Mouse (Mus musculus) embryonic fibroblast, embryonic 13.5 days (primary cell): Measurements from ENCODE around the gene Cabp4. TPM values are rescaled to one million over a fixed set of nuclear protein-coding genes. Genes with fewer than 3 reads are reported as not detected.

Experiments
- H3K27ac ChIP-seq: 2 replicates; pipeline ENCODE4 v1.5.1; 2012; ENCODE audit warnings: low read length, control low read depth, inconsistent platforms; ENCODE audit not compliant: insufficient read depth
- H3K4me1 ChIP-seq: 2 replicates; pipeline ENCODE4 v1.6.1; 2011; ENCODE audit warnings: low read length; ENCODE audit not compliant: control insufficient read depth, insufficient read depth
- H3K4me3 ChIP-seq: 2 replicates; pipeline ENCODE4 v1.5.1; 2011; ENCODE audit warnings: mild to moderate bottlenecking, control low read depth, low read length; ENCODE audit not compliant: insufficient read depth
- CTCF ChIP-seq: IDR thresholded peaks from 2 replicates; pipeline ENCODE4 v1.5.1; 2011; ENCODE audit warnings: mild to moderate bottlenecking, control low read depth, low read length, moderate library complexity, borderline replicate concordance; ENCODE audit not compliant: insufficient read depth
- POLR2A ChIP-seq: IDR thresholded peaks from 2 replicates; pipeline ENCODE4 v1.6.1; 2011; ENCODE audit warnings: low read depth, mild to moderate bottlenecking, control low read depth, low read length, moderate library complexity
- polyA plus RNA-seq: library from polyadenylated mRNA; stranded (reverse); fragments of >200 nt; gene quantifications from 2 replicates; pipeline ENCODE4 v1.2.4, GENCODE M21; 2011; ENCODE audit warnings: low read depth; ENCODE audit not compliant: missing spikeins, insufficient read length

Cabp4 gene
- polyA plus RNA-seq, 1 experiment = not detected

DNA sequence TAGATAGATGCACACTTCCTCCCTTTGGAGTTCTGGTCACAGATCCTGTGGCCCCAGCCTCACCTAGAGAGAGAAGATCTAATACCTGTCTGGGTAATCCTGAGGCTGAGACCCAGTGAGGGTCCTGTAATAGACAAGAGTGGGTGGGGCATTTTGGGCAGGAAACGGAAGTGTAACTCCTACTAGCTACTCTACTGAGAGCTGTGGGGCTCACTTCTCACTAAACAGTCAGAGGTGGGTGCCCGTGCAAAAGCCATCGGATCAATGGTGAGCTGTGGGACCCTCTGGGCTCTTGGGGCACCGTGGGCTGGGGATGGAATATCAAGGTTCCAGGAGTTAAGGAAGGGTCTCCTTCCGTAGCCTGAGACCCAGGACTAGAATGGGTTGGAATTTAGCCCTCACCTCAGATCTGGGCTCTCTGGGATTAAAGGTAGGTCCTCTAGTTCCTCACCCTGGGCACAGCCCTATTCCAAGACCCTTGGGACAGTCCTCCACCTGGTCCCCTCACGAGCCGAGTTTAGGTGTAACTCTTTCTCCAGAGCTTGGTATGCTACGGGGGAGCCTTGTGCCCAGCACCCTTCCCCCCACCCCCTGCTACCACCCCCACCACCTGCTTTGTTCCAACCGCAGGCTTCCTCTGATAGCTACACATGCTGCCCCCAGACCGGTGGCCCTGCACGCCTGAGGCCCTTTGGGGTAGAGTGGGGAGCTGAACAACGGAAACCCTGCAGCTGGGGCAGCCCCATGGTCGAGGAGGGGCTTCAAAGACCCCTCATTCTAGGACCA is 10.8 kb upstream of the Cabp4 start:
- H3K27ac ChIP-seq = no peak overlapping the region
- TF ChIP-seq CTCF (no peak), POLR2A (no peak)

DNA sequence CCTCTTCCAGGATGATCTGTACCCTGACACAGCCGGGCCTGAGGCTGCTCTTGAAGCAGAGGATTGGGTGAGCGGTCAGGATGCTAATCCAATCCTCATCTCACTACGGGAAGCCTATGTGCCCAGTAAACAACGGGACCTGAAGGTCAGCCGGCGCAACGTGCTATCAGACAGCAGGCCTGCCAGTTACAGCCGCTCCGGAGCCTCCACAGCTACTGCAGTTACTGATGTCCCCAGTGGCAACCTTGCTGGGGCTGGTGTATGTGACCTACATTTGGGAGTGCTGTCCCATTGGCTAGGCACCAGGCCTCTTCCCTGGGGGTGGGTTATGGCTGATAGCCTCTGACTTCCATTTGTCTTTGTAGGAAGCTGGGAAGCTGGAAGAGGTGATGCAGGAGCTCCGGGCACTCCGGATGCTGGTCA is 9.4 kb upstream of the Cabp4 start, which contains the start of gene Ptprcap:
Gene Ptprcap, plus strand, starts transcription at position 373 of the 423 bp plus-strand sequence.
- Histone ChIP-seq H3K4me1 (no peaks in the 10 kb centered on the region), H3K27ac (no peak within 1 kb of the TSS), H3K4me3 (no peak within 1 kb of the TSS)
- no peak for TF ChIP-seq CTCF
- 0 out of 2 replicates have a peak, but pooled peaks have one; percentile 11 for TF ChIP-seq POLR2A

More for the DNA sequence above, 10.8 kb upstream of the Cabp4 start:
- H3K4me3 ChIP-seq = no peak overlapping the region
- H3K4me1 ChIP-seq = no peaks in the 10 kb centered on the region

DNA sequence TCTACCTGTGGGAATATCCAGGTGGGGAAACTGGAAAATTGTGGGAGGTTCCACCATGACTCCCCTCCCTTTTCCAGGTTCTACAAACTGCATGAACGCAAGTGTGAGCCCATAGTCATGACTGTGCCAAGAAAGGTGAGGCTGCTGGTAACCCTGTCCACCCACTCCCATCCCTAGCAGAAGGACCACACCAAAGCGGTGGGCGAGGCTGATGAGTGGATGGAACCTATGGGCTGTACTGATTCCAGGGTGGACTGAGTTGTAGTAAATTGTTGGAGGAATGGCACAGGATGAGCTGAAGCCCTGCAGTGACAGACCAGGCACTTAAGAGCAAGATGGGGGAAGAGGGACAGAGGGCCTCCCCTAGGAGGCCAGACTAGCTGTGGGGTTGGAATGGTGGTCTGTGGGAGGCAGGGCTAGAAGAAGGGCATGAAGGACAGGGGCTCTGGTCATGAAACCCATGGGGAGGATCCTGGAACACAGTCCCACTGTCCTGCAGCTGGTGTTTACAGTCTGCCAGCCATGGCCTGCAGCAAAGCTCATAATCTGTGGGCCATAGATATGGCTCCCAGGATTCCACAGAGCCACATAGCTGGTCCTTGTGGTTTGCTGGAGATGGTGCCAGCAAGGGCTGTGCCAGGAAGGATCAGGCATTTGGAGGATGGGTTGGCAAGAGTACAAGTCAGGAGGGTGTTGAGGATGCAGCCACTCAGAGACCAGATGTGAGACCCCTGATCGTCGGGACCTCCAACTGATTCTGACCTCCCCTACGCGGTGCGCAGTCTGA is 8.8 kb upstream of the Cabp4 start:
- Histone ChIP-seq H3K4me1 (no peaks in the 10 kb centered on the region), H3K27ac (no peak overlapping the region), H3K4me3 (no peak overlapping the region)
- TF ChIP-seq POLR2A (0 out of 2 replicates have a peak, but pooled peaks have one; percentile 29), CTCF (no peak)

DNA sequence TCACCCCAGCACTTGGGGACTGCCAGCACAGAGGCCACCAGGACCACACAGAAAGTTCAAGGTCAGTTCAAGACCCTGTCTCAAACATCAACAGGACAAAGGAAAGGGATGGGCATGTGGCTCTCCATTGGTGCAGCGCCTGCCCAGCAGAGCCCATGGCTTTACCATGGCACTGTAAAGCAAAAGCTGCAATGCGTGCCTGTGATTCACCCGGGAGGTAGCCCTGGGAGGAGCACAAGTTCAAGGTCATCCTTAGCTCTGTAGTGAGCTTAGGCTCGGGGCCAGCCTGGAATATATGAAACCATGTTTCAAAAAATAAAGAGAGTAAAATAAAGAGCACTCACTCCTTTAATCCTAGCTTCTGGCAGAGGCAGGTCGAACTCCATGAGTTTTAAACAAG is 8.1 kb upstream of the Cabp4 start:
- no peaks in the 10 kb centered on the region for H3K4me1 ChIP-seq
- H3K4me3 ChIP-seq = no peak overlapping the region
- no peak for TF ChIP-seq POLR2A
- no peak for TF ChIP-seq CTCF
- no peak overlapping the region for H3K27ac ChIP-seq

DNA sequence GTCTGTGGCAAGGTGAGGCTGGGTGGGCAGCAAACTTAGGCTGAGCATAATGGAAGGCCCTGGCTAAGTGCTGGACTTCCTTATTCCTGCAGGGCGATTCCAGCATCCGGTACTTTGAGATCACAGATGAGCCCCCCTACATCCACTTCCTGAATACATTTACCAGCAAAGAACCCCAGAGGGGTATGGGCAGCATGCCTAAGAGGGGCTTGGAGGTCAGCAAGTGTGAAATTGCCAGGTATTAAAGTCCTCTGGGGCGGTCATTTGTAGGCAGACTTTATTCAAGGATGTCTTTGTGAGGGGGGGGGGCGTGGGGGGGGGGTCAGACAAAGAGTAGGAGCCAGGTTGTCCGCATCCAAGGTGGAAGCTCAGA is 7.6 kb upstream of the Cabp4 start:
- no peaks in the 10 kb centered on the region for H3K4me1 ChIP-seq
- H3K4me3 ChIP-seq = no peak overlapping the region
- TF ChIP-seq CTCF (no peak), POLR2A (no peak)
- H3K27ac ChIP-seq = no peak overlapping the region

DNA sequence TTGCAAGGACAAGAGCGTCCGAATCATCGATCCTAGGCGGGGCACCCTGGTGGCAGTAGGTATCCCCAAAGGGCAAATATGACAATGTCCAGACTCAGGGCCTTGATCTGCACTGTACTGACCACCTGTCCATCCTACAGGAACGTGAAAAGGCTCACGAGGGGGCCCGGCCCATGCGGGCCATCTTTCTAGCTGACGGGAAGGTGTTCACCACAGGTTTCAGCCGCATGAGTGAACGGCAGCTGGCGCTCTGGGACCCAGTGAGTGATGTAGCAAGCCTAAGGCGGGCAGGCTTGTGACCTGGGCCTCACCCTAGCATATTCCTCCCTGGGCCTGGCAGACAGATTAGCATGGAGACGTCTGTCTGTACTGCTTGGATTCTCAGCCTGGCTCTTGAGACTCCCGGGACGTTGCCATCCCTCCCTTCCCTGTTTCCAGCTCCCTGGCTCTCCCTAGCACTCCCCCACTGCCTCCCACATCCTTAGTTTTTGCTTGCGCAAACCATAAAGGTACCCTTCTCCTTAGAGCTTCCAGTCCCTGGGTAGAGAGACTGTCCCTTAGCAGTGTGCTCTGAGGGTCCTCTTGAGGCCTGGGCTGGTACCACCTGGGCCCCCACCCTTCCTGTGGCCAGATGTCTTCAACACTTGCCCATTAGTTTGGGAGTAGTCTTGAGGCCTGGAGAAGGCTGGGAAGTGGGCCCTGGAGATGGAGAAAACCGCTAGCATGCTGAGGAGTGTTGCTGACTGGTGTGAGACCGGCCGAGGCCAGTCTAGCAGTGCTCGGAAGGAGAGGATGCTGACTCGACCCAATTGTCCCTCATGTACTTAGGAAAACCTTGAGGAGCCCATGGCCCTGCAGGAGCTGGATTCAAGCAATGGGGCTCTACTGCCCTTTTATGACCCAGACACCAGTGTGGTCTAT is 7.0 kb upstream of the Cabp4 start:
- TF ChIP-seq POLR2A (no peak), CTCF (no peak)
- H3K4me1 ChIP-seq = no peaks in the 10 kb centered on the region
- H3K4me3 ChIP-seq = no peak overlapping the region
- no peak overlapping the region for H3K27ac ChIP-seq

DNA sequence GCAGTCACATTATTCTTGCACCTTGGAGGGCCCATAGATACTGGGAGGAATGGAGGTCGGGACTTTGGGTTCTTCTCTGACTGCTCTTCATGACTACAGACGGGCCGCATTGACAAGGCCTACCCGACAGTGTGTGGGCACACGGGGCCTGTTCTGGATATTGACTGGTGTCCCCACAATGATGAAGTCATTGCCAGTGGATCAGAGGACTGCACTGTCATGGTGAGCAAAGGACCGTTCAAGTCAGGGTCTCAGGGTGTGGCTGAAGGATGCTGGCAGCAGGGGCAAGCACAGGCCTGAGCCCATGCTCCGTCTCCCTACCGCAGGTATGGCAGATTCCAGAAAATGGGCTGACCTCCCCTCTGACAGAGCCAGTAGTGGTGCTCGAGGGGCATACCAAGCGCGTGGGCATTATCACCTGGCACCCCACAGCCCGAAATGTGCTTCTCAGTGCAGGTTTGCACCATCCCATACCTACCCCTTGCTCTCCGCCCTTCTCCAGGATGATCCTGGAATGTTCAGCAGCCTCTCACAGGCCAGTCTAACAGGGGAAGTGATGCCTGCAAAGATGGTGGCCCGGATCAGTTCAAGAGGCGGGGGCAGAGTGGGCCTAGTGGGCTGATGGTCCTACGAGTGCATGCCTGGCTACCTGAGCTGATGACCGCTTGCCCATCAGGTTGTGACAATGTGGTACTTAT is 6.1 kb upstream of the Cabp4 start:
- TF ChIP-seq POLR2A (no peak), CTCF (no peak)
- no peak overlapping the region for H3K27ac ChIP-seq
- no peaks in the 10 kb centered on the region for H3K4me1 ChIP-seq
- H3K4me3 ChIP-seq = peak overlapping the region; percentile 88

DNA sequence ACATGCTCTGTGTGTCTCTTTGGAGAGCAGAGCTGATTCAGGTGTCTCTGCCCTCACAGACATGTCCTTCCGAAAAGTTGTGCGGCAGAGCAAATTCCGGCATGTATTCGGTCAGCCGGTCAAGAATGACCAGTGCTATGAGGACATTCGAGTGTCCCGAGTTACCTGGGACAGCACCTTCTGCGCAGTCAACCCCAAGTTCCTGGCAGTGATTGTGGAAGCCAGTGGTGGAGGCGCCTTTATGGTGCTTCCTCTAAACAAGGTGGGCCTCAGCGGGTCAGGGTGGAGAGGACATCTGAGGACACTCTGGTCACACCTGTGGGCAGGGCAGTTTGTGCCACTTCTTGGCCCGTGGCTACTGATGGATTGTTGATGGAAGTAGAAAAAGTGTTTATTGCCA is 5.5 kb upstream of the Cabp4 start:
- H3K4me1 ChIP-seq = no peaks in the 10 kb centered on the region
- H3K4me3 ChIP-seq = peak overlapping the region; percentile 88
- H3K27ac ChIP-seq = no peak overlapping the region
- TF ChIP-seq CTCF = no peak
- TF ChIP-seq POLR2A = no peak

DNA sequence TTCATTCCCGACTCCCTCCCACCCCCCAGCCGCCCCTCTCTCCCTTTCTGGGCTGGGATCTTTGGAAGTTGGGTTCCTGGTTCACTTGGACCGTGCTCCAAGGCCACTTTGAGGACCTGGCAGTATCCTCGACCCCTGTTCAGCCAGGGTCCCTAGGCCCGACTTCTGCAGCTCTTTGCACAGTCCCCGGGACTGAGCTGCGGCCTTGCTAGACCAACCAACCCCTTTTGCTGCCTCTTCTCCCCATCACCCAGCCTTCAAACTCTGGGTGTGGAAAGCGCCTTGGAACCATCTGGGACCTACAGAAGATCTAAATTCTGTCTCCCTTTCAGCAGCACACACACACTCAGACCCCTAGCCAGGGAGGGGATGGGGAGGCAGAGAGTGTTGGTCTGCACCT is 5.0 kb upstream of the Cabp4 start:
- Histone ChIP-seq H3K4me1 (no peaks in the 10 kb centered on the region), H3K4me3 (peak overlapping the region; percentile 88), H3K27ac (no peak overlapping the region)
- TF ChIP-seq CTCF (no peak), POLR2A (no peak)
